Mouse (Mus musculus) stomach, embryonic 14.5 days (tissue): ENCODE measurements at regions not wholly inside any gene's neighbourhood (a gene's known extent, or its start where the extent isn't known, plus 50 kb on each side); places are given as distances from the start of the nearest gene placed in this dataset.

ENCODE experiments used
- ATAC-seq: fragments of 200-750 bp; cut with Nextera tagmentation; 2 replicates; pipeline ENCODE4 v1.8.0; 2017; ENCODE audit warnings: low read depth, moderate TSS enrichment; ENCODE audit not compliant: insufficient number of reproducible peaks, insufficient read depth, low FRiP score
- H3K27ac ChIP-seq: fragments of 300-500 bp; sonication (generic); 2 replicates; pipeline ENCODE4 v1.5.1; 2014; ENCODE audit warnings: mild to moderate bottlenecking, low read length, moderate library complexity, mixed read lengths
- H3K27me3 ChIP-seq: fragments of 300-500 bp; sonication (generic); 2 replicates; pipeline ENCODE4 v1.6.1; 2014; ENCODE audit warnings: low read length, control low read depth, mixed read lengths; ENCODE audit not compliant: control insufficient read depth, insufficient read depth
- H3K36me3 ChIP-seq: fragments of 300-500 bp; sonication (generic); 2 replicates; pipeline ENCODE4 v1.6.1; 2014; ENCODE audit warnings: mild to moderate bottlenecking, control low read depth, low read length, moderate library complexity, mixed read lengths; ENCODE audit not compliant: control insufficient read depth, insufficient read depth
- H3K4me1 ChIP-seq: fragments of 300-500 bp; sonication (generic); 2 replicates; pipeline ENCODE4 v1.6.1; 2014; ENCODE audit warnings: low read length, control low read depth, mixed read lengths; ENCODE audit not compliant: control insufficient read depth, insufficient read depth
- H3K4me2 ChIP-seq: fragments of 300-500 bp; sonication (generic); replicated peaks from 2 replicates; pipeline ENCODE4 v1.6.1; 2014; ENCODE audit warnings: low read depth, low read length, control low read depth
- H3K4me3 ChIP-seq: fragments of 300-500 bp; sonication (generic); 2 replicates; pipeline ENCODE4 v1.5.1; 2014; ENCODE audit warnings: low read depth, low read length, control low read depth
- H3K9ac ChIP-seq: fragments of 300-500 bp; sonication (generic); replicated peaks from 2 replicates; pipeline ENCODE4 v1.6.1; 2014; ENCODE audit warnings: low read depth, mild to moderate bottlenecking, control low read depth, low read length, moderate library complexity, mixed read lengths
- H3K9me3 ChIP-seq: fragments of 300-500 bp; sonication (generic); 2 replicates; pipeline ENCODE4 v1.6.1; 2016; ENCODE audit warnings: low read depth, low read length, control low read depth; ENCODE audit not compliant: control insufficient read depth
- WGBS: fragments of 180-500 bp; shearing (Covaris S2); extraction: QIAGEN DNeasy Blood & Tissue Kit; methylation state at CpG from one replicate; pipeline ENCODE4 v1.1.7; 2014; 5-methylcytosine and 5-hydroxymethylcytosine counted together

DNA sequence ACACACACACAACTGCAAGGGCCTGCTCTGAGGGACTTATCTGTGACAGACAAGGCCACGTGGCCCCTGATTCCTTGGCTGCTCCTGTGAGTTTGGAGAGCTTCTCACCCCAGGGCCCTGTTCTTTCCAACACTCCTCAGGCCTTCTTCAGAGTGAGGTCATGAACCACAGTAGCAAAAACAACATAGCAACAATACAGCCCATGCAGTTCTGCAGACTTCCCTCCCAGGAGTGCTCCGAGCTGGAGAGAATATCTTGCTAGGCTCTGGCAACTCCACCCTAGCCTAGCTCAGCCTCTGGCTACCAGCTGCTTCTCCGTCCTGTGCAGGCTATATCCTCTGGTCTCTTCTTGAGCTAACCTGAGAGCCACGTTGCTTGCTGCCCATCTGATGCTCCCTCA, 152.8 kb downstream of the Fgf18 start:
- H3K36me3 ChIP-seq = no peaks in the 10 kb centered on the region
- no peak overlapping the region for H3K4me3 ChIP-seq
- H3K9ac ChIP-seq = no peak overlapping the region
- H3K4me1 ChIP-seq = no peaks in the 10 kb centered on the region
- no peak overlapping the region for H3K27ac ChIP-seq
- H3K4me2 ChIP-seq = no peak overlapping the region
- H3K9me3 ChIP-seq = no peaks in the 10 kb centered on the region
- ATAC-seq = no peak
- H3K27me3 ChIP-seq = no peaks in the 10 kb centered on the region
- WGBS = 79% methylated on average over 4 of the region's 4 CpGs

DNA sequence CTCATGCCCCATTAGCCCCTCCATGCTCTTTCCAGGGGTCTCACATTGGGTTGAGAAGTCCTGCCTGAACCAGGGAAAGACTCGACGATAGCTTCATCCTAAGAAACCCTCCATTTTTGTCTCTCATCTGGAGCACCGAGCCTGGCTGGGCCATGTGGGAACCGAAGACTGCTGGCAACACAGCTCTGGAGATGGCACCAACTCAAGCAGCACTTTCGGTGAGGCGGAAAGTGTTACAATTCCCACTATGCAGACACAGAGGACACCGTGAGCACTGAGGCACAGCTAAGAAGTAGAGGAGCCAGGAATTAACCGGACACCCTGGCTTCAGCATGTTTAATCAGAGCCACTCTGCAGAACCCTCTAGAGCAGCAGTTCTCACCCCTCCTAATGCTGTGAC, 153.8 kb downstream of the Fgf18 start:
- Histone ChIP-seq H3K4me1 (no peaks in the 10 kb centered on the region), H3K27ac (no peak overlapping the region), H3K27me3 (no peaks in the 10 kb centered on the region), H3K4me3 (no peak overlapping the region), H3K36me3 (no peaks in the 10 kb centered on the region), H3K9me3 (no peaks in the 10 kb centered on the region), H3K9ac (no peak overlapping the region), H3K4me2 (no peak overlapping the region)
- 86% methylated on average over 8 of the region's 8 CpGs for WGBS
- no peak for ATAC-seq

DNA sequence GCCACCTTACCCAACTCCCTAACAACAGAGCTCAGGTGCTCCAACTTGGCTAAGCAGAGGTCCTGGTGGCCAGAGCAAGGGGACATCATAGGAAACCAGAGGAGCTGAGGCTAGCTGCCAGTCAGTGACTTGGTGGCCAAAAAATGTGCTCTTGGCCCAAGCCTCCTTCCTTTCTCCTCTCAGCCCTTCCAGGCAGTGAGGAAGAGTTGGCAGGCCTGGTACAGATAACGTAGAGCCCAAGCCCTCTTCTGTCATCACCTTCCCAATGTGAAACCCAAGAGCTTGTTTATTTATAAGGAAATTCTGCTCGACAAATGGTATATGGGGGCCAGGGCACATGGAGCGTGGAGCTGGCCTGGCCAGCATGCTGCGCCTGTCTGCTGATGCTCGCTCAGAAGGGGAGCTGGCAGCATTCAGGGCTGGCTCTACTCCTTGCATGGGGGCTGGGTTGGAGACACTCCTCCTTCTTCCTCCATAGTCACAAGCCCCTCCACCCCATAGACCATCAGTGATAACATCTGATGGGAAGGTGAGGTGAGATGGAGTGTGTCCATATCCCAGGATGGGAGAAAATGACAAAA, 156.1 kb downstream of the Fgf18 start:
- Histone ChIP-seq H3K9ac (no peak overlapping the region), H3K4me1 (no peaks in the 10 kb centered on the region), H3K4me2 (no peak overlapping the region), H3K27me3 (no peaks in the 10 kb centered on the region), H3K9me3 (no peaks in the 10 kb centered on the region), H3K36me3 (no peaks in the 10 kb centered on the region), H3K27ac (no peak overlapping the region), H3K4me3 (no peak overlapping the region)
- WGBS = 63% methylated on average over 5 of the region's 5 CpGs
- ATAC-seq = no peak

- Histone ChIP-seq H3K9ac (no peak overlapping the region), H3K4me3 (no peak overlapping the region), H3K27me3 (no peaks in the 10 kb centered on the region), H3K9me3 (no peaks in the 10 kb centered on the region), H3K36me3 (no peaks in the 10 kb centered on the region), H3K4me2 (no peak overlapping the region), H3K4me1 (no peaks in the 10 kb centered on the region), H3K27ac (no peak overlapping the region)
- ATAC-seq = no peak
- WGBS = 85% methylated on average over 12 of the region's 12 CpGs
Measured at GRCm38 (mm10) chr11:32990201-32990600, 157.0 kb downstream of the Fgf18 start.

DNA sequence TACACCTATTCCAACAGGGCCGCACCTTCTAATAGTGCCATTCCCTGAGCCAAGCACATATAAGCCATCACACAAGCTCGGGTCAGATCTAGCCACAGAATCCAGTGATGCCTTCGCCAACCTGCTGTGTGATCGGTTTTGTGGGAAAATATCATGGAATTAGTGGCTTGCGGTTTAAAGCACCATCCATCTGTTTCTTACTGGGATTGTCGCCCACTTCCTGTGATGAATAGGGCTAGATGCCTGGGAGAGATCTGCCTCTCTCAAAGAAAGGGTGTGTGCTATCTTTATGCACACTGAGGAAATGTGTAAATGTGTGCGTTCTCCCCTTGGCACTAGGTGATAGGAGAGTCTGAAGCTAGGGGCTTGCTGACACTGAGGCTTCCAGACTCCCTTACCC, 154.5 kb upstream of the Smim23 start:
- H3K4me1 ChIP-seq = no peaks in the 10 kb centered on the region
- H3K27ac ChIP-seq = no peak overlapping the region
- no peaks in the 10 kb centered on the region for H3K9me3 ChIP-seq
- H3K4me2 ChIP-seq = no peak overlapping the region
- H3K4me3 ChIP-seq = no peak overlapping the region
- ATAC-seq = no peak
- H3K36me3 ChIP-seq = no peaks in the 10 kb centered on the region
- no peaks in the 10 kb centered on the region for H3K27me3 ChIP-seq
- 84% methylated on average over 7 of the region's 7 CpGs for WGBS
- no peak overlapping the region for H3K9ac ChIP-seq

DNA sequence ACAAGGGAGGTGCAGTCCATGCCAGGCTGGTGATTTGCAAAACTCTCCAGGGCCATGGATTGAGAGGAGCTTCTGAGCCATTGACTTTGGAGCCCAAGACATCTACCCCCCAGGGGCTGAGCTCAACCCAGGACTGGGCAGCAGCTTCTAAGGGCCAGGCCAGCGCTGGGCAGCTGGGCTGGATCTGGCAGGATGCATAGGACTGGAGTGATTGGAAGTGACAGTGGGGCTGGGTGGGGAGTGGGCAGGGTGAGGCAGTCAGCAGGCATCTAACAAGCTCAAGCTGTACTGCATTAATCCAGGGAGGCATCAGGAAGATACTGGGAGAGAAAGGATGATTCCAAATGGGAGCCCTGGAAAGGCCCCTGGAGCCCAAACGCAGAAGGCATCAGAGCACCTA, 152.2 kb upstream of the Smim23 start:
- Histone ChIP-seq H3K27me3 (no peaks in the 10 kb centered on the region), H3K36me3 (no peaks in the 10 kb centered on the region), H3K4me1 (no peaks in the 10 kb centered on the region), H3K9ac (no peak overlapping the region), H3K9me3 (no peaks in the 10 kb centered on the region), H3K27ac (no peak overlapping the region), H3K4me3 (no peak overlapping the region), H3K4me2 (no peak overlapping the region)
- ATAC-seq = no peak
- 74% methylated on average over 2 of the region's 2 CpGs for WGBS

GRCm38 (mm10) chr11:32973453-32973852, 149.0 kb upstream of the Smim23 start:
- no peak for ATAC-seq
- Histone ChIP-seq H3K27me3 (no peaks in the 10 kb centered on the region), H3K9me3 (no peaks in the 10 kb centered on the region), H3K4me3 (no peak overlapping the region), H3K9ac (no peak overlapping the region), H3K4me2 (no peak overlapping the region), H3K36me3 (no peaks in the 10 kb centered on the region), H3K27ac (no peak overlapping the region), H3K4me1 (no peaks in the 10 kb centered on the region)
- WGBS = 67% methylated on average over 4 of the region's 4 CpGs

DNA sequence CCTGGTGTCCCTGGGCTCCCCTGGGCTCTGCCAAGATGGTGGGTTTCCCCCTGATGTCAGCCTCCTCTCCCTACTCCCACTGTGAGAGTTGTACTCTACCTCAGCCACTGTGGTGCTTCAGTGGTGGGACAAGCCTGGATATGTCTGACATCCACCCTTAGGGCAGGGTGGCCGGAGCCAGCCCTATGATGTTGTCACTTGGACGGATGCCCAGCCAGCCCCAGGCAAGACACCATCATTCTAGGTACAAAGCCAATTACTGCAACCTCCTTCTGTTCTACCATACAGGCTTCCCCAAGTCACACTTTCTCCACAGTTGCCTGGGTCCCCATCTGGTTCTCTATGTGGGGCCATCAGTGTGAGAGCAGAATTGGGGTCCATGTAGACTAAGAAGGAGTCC, 141.0 kb upstream of the Smim23 start:
- no peak overlapping the region for H3K4me3 ChIP-seq
- H3K4me1 ChIP-seq = no peaks in the 10 kb centered on the region
- H3K27ac ChIP-seq = no peak overlapping the region
- H3K9ac ChIP-seq = no peak overlapping the region
- WGBS = 71% methylated on average over 2 of the region's 2 CpGs
- H3K36me3 ChIP-seq = no peaks in the 10 kb centered on the region
- H3K27me3 ChIP-seq = no peaks in the 10 kb centered on the region
- H3K9me3 ChIP-seq = no peaks in the 10 kb centered on the region
- no peak for ATAC-seq
- no peak overlapping the region for H3K4me2 ChIP-seq

GRCm38 (mm10) chr11:32963625-32964293, 139.4 kb upstream of the Smim23 start:
- ATAC-seq = no peak
- Histone ChIP-seq H3K27ac (no peak overlapping the region), H3K9ac (no peak overlapping the region), H3K4me1 (no peaks in the 10 kb centered on the region), H3K4me2 (no peak overlapping the region), H3K9me3 (no peaks in the 10 kb centered on the region), H3K27me3 (no peaks in the 10 kb centered on the region), H3K4me3 (no peak overlapping the region), H3K36me3 (no peaks in the 10 kb centered on the region)
- 34% methylated on average over 6 of the region's 6 CpGs for WGBS
